Mouse (Mus musculus) colon, adult 2 months (tissue): ENCODE data around the gene Slc16a9. TPM values are rescaled to one million over a fixed set of nuclear protein-coding genes. Genes with fewer than 3 reads are reported as not detected.

ENCODE experiments used
- polyA plus RNA-seq: library from polyadenylated mRNA; depleted of rRNA; stranded (reverse); fragments of >200 nt; gene quantifications from 2 replicates; pipeline ENCODE4 v1.2.3, GENCODE M21; 2012; rRNA removed

Gene Slc16a9
- polyA plus RNA-seq: 3.5 and 5.4 TPM in 2 replicates

GRCm38 (mm10) chr10:70244921-70245558, at the start of gene Slc16a9:
TSS of gene Slc16a9 (plus strand) at chr10:70245100.

DNA sequence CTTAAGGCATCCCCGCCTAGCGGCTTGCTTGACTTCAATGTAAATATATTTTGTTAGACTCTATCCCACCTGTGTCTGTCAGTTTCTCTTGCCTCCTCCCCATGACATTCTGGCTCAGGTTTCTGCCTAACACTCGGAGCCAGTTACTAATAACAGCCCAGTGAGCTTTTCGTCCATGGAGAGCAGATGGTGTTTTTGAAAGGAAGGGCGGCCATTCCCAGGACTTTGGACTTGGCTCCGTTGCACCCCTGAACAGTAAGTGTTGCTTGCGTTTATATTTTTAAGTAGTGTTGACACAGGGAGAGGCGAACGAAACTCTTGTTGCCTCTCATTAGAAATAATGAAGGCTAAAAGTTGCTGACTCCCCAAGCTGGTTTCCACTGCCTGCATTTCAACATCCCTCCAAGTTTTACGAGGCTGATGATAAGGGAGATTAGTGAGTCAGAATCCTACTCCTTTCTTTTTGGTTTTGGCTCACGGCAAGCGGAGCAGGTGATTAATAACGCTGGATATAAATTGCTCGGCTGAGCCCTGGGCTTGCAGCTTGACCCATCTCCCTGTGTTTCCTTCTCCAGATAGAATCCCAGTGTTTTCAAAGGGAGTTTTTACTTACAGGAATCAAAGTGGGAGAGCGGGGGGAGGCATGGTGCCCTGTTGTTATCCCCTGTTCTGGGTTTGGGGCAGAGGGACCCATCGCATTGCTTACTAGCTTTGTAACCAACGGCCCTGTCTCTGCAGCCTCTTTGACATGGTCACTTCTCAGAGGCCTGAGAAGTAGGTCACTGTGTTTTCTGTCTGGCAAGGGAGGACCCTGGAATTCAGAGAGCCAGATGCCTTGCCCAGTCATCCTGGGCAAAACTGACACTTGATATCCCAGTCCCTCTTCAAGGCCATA, 40.1 kb upstream of the Slc16a9 start, which contains the start of gene Mrln:
Gene Mrln (plus strand): TSS at position 160 of the 895 bp plus-strand sequence.

Other genes with a start within 250 kb of the Slc16a9 start
- 35.0 TPM in 2 replicates for gene Ccdc6, start 148.0 kb upstream of the Slc16a9 start, polyA plus RNA-seq
- 0.38 TPM in 1 of 2 replicates, not detected in the other for gene Mrln, start 40.4 kb upstream of the Slc16a9 start, polyA plus RNA-seq
- 0.97 and 1.2 TPM in 2 replicates for gene Fam13c, start 195.4 kb downstream of the Slc16a9 start, polyA plus RNA-seq